21 mouse cellular contexts compared by ENCODE assay signal in the genomic region with DNA sequence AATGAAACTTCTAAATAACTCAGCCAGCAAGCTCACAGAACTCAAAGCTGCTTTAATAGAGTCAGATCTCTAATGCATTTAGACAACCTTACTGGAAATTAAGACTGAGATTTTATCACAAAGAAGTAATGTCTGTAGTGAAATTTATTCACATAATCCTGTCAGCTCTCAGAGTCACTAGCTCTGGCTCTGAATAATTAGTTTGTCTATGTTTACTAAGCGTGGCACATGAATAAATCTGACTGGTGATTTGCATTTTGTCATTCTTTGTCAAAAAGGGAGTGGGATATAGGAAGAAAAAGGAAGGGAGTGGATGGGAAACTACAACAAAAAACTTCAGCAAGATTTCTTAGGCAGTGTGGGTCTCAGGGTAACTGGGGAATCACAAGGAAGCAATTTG.
"Had no signal": no experiment of that assay in that cellular context is flagged by ENCODE, and none has a peak within 500 bp of the region (broad histone marks: within the 10 kb centered on the region; RNA-seq: fewer than 3 reads in every experiment).

No protein-coding gene starts in this region.

- H3K27ac ChIP-seq: kidney, postnatal 0 days; layer of hippocampus, adult 2 months; limb, embryonic 10.5 days; limb, embryonic 13.5 days; liver, embryonic 12.5 days; liver, embryonic 15.5 days; lung, embryonic 15.5 days; neural tube, embryonic 12.5 days; stomach, embryonic 15.5 days had no signal

- H3K4me2 ChIP-seq: limb, embryonic 13.5 days; liver, embryonic 12.5 days; liver, embryonic 15.5 days; lung, embryonic 15.5 days; neural tube, embryonic 12.5 days; stomach, embryonic 15.5 days had no signal

- H3K36me3 ChIP-seq: limb, embryonic 10.5 days; limb, embryonic 13.5 days; liver, embryonic 12.5 days; liver, embryonic 15.5 days; lung, embryonic 15.5 days; neural tube, embryonic 12.5 days; stomach, embryonic 15.5 days had no signal

- H3K9me3 ChIP-seq: limb, embryonic 10.5 days; limb, embryonic 13.5 days; liver, embryonic 12.5 days; liver, embryonic 15.5 days; lung, embryonic 15.5 days; megakaryocyte, embryonic 14.5 days; neural tube, embryonic 12.5 days; stomach, embryonic 15.5 days had no signal

- H3K27me3 ChIP-seq: limb, embryonic 13.5 days; liver, embryonic 12.5 days; liver, embryonic 15.5 days; lung, embryonic 15.5 days; megakaryocyte, embryonic 14.5 days; neural tube, embryonic 12.5 days; stomach, embryonic 15.5 days had no signal

- H3K4me1 ChIP-seq: limb, embryonic 10.5 days; limb, embryonic 13.5 days; liver, embryonic 12.5 days; liver, embryonic 15.5 days; lung, embryonic 15.5 days; megakaryocyte, embryonic 14.5 days; neural tube, embryonic 12.5 days; stomach, embryonic 15.5 days had no signal

- DNase-seq: kidney, adult 2 months; kidney, postnatal 25 days; layer of hippocampus, adult 9-11 months; liver; lung, adult 18-20 months; lung, postnatal 10 days; lung, postnatal 36 days; retina, postnatal 1 day; right cerebral cortex, postnatal 25 days; spleen, adult 18-20 months; thymus, postnatal 36 days had no signal

- H3K4me3 ChIP-seq: layer of hippocampus, adult 2 months; limb, embryonic 10.5 days; limb, embryonic 13.5 days; liver, embryonic 12.5 days; liver, embryonic 15.5 days; lung, embryonic 15.5 days; megakaryocyte, embryonic 14.5 days; neural tube, embryonic 12.5 days; stomach, embryonic 15.5 days had no signal

- H3K9ac ChIP-seq: limb, embryonic 13.5 days; liver, embryonic 12.5 days; liver, embryonic 15.5 days; lung, embryonic 15.5 days; neural tube, embryonic 12.5 days; stomach, embryonic 15.5 days had no signal

- ATAC-seq: liver, embryonic 12.5 days had no signal
